Mouse (Mus musculus) cortical plate, adult 2 months (tissue): ENCODE measurements around the gene Slc25a15.

Source experiments
- CTCF ChIP-seq: fragments of 200-500 bp; IDR thresholded peaks from 2 replicates; pipeline ENCODE4 v1.5.1; 2011; ENCODE audit warnings: mild to moderate bottlenecking, control low read depth, low read length; ENCODE audit not compliant: insufficient read depth; ENCODE audit errors: extremely low read depth
- POLR2A ChIP-seq: fragments of 200-500 bp; IDR thresholded peaks from 2 replicates; pipeline ENCODE4 v1.6.1; 2011; ENCODE audit warnings: mild to moderate bottlenecking, low read length, control low read depth; ENCODE audit not compliant: insufficient read depth; ENCODE audit errors: extremely low read depth

DNA sequence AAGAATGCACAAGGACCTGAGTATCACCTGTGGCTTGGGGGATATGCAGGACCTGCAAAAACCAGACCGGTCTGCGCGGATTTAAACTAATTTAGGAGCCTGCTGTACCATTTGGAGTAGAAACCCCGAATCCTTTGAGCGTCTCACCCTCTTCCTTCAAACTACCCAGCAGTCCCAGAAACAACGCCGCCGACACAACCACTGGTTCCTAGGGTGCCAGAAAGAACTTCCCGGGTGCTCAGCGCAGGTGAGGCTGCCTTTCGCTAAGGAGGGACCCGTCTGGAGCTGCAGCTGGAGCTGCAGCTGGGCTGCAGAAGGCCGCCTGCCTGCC lies 621 bp downstream of the Slc25a15 start:
- TF ChIP-seq CTCF: no peak
- no peak for TF ChIP-seq POLR2A
